8 mouse cellular contexts compared by ENCODE assay signal in genomic region chr12:119945589-119946310, GRCm38 (mm10). TPM values are rescaled to one million over a fixed set of nuclear protein-coding genes. Genes with fewer than 3 reads are reported as not detected.
DNase-seq lines count a peak whose midpoint lies in the region; ATAC-seq and TF ChIP-seq lines count a peak whose summit lies in the region.

Tmem196 (plus strand) TSS chr12:119945822.

- H3K36me3 ChIP-seq in heart, embryonic 14.5 days (ENCODE audit: control insufficient read depth, insufficient read depth, low read length): no peaks in the 10 kb centered on the region

- H3K27ac ChIP-seq in layer of hippocampus, adult 2 months: peak within 1 kb of the TSS; percentile 68; the same call in 1 of the 2 replicates
- H3K27ac ChIP-seq in cortical plate, adult 2 months (ENCODE audit: insufficient read depth, low read length): peak within 1 kb of the TSS; percentile 14; the same call in 1 of the 2 replicates
- no peak within 1 kb of the TSS; a peak in 1 of 4 replicates for H3K27ac ChIP-seq in heart, embryonic 14.5 days (replicated peaks in 1 of 2; ENCODE audit: control insufficient read depth in 1 of 2, insufficient read depth in 1 of 2, low read depth in 2 of 2, low read length in 2 of 2)

- ATAC-seq in heart, embryonic 14.5 days (ENCODE audit: insufficient number of reproducible peaks, insufficient read depth, low FRiP score, low read depth): 0 out of 2 replicates have a peak, but pooled peaks have one; percentile 47

- H3K27me3 ChIP-seq in heart, embryonic 14.5 days (ENCODE audit: control insufficient read depth, insufficient read depth, low read length): no peaks in the 10 kb centered on the region

- 1% methylated on average over 25 of the region's 25 CpGs for WGBS in heart, embryonic 14.5 days

- H3K4me1 ChIP-seq in cortical plate, adult 2 months (ENCODE audit: control insufficient read depth, insufficient read depth, low read length): no peaks in the 10 kb centered on the region
- no peaks in the 10 kb centered on the region for H3K4me1 ChIP-seq in heart, embryonic 14.5 days (ENCODE audit: control insufficient read depth in 2 of 2, insufficient read depth in 2 of 2, low read length in 2 of 2)

- DNase-seq in layer of hippocampus, adult 2 months (ENCODE audit: low spot score in 2 of 2): peak; percentile 1 to 13
- DNase-seq in layer of hippocampus, adult 11-12 months (ENCODE audit: low spot score): no peak
- peak; percentile 5 to 38 for DNase-seq in left cerebral cortex, adult 8-10 months (ENCODE audit: low spot score in 2 of 2)
- peak; percentile 67 for DNase-seq in neural tube, embryonic 10.5 days (ENCODE audit: extremely low spot score, low spot score)
- DNase-seq in urinary bladder, postnatal 14 days (ENCODE audit: low spot score): no peak
- DNase-seq in gastrocnemius, adult 18-20 months (ENCODE audit: low spot score): no peak

- 0 out of 2 replicates have a peak, but pooled peaks have one; percentile 4 for TF ChIP-seq POLR2A in cortical plate, adult 2 months (IDR thresholded peaks at IDR 0.05; ENCODE audit: extremely low read depth, insufficient read depth, low read length)

- TF ChIP-seq CTCF in layer of hippocampus, adult 2 months (conservative IDR thresholded peaks at IDR 0.05): no peak
- TF ChIP-seq CTCF in cortical plate, adult 2 months (IDR thresholded peaks at IDR 0.05; ENCODE audit: extremely low read depth, insufficient read depth, low read length): no peak

- peak within 1 kb of the TSS; percentile 75 for H3K4me2 ChIP-seq in heart, embryonic 14.5 days (ENCODE audit: low read length)

- H3K4me3 ChIP-seq in layer of hippocampus, adult 2 months: peak within 1 kb of the TSS; percentile 59
- peak within 1 kb of the TSS; percentile 54 for H3K4me3 ChIP-seq in cortical plate, adult 2 months (ENCODE audit: insufficient read depth, low read length)
- peak within 1 kb of the TSS; percentile 48 to 60 for H3K4me3 ChIP-seq in heart, embryonic 14.5 days (ENCODE audit: control insufficient read depth in 1 of 2, insufficient read depth in 1 of 2, low read depth in 1 of 2, low read length in 2 of 2)

- H3K9ac ChIP-seq in heart, embryonic 14.5 days (ENCODE audit: low read length): peak within 1 kb of the TSS; percentile 72

- H3K9me3 ChIP-seq in heart, embryonic 14.5 days (ENCODE audit: control insufficient read depth, low read length): no peaks in the 10 kb centered on the region

RNA-seq across cellular contexts. Expression of gene Tmem196, which starts in this region (rescaled TPM):
- total RNA-seq in layer of hippocampus, adult 2 months (2021): 10 to 100 TPM in 1 of 2 experiments, 1 to 10 TPM in 1; 8.3 to 10.4 TPM
- polyA plus RNA-seq in cortical plate, adult 2 months (2012; rRNA removed): 18.3 and 18.5 TPM in 2 replicates
- 1.2 and 2.3 TPM in 2 replicates for polyA plus RNA-seq in heart, embryonic 14.5 days (2014; fragmentation: Nextera tagmentation; extraction: Ambion mirVana)
- total RNA-seq in left cerebral cortex, adult 8-10 months (2022): 10 to 100 TPM; 28.7 to 36.0 (median 32.1) TPM
- total RNA-seq in gastrocnemius, adult 18-20 months (2021): not detected

Comparison
In these comparisons a context has a peak if more than half of its experiments do, and no peak if none do; other contexts are left out.
1. RNA of gene Tmem196 (total RNA-seq): 28.7 to 36.0 TPM in left cerebral cortex, adult 8-10 months and 8.3 to 10.4 TPM in layer of hippocampus, adult 2 months; not detected in gastrocnemius, adult 18-20 months; every median in the first group is over 4 times any median in the second.
2. DNase-seq: peak in layer of hippocampus, adult 2 months (2 of 2), left cerebral cortex, adult 8-10 months (2 of 2) and neural tube, embryonic 10.5 days (single experiment); none in layer of hippocampus, adult 11-12 months (single experiment), urinary bladder, postnatal 14 days (single experiment) and gastrocnemius, adult 18-20 months (single experiment).
3. H3K27ac ChIP-seq: peak in layer of hippocampus, adult 2 months (single experiment) and cortical plate, adult 2 months (single experiment); none in heart, embryonic 14.5 days (0 of 2).
4. Peak in every context shown above with its lines, with median percentiles within 50 percentile points of each other: H3K4me3 ChIP-seq.